Mouse (Mus musculus) limb, embryonic 10.5 days (tissue): ENCODE data around the gene Myh3. TPM values are rescaled to one million over a fixed set of nuclear protein-coding genes. Genes with fewer than 3 reads are reported as not detected.
A peak's percentile ranks its signal among the peaks of the same experiment; 100 is the strongest.
"Not testable (repeated sequence)": the region's sequence is repeated elsewhere in the genome, so short reads cannot be mapped to it uniquely, and the experiment has no call there.

Experiments used
- DNase-seq: peaks from one replicate; pipeline ENCODE4 v3.0.0-alpha.2; 2017; ENCODE audit warnings: low spot score
- H3K27ac ChIP-seq: fragments of 300-500 bp; sonication (generic); 2 replicates; pipeline ENCODE4 v1.5.1; 2016; ENCODE audit warnings: mild to moderate bottlenecking
- H3K27me3 ChIP-seq: fragments of 300-500 bp; sonication (generic); 2 replicates; pipeline ENCODE4 v1.6.1; 2016; ENCODE audit warnings: low read depth, mild to moderate bottlenecking; ENCODE audit not compliant: poor library complexity, severe bottlenecking
- H3K36me3 ChIP-seq: fragments of 300-500 bp; sonication (generic); 2 replicates; pipeline ENCODE4 v1.6.1; 2016; ENCODE audit warnings: mild to moderate bottlenecking, moderate library complexity
- H3K4me1 ChIP-seq: fragments of 300-500 bp; sonication (generic); 2 replicates; pipeline ENCODE4 v1.6.1; 2016
- H3K4me3 ChIP-seq: fragments of 300-500 bp; sonication (generic); 2 replicates; pipeline ENCODE4 v1.5.1; 2016; ENCODE audit warnings: mild to moderate bottlenecking, moderate library complexity
- H3K9me3 ChIP-seq: fragments of 300-500 bp; sonication (generic); replicated peaks from 2 replicates; pipeline ENCODE4 v1.6.1; 2016; ENCODE audit warnings: mild to moderate bottlenecking
- WGBS: fragments of 180-500 bp; shearing (Covaris S2); methylation state at CpG from one replicate; pipeline ENCODE4 v1.1.7; 2016; 5-methylcytosine and 5-hydroxymethylcytosine counted together
- polyA plus RNA-seq: library from polyadenylated mRNA; unstranded; fragments of >200 nt; fragmentation: Nextera tagmentation; extraction: Ambion mirVana; gene quantifications from 2 replicates; pipeline ENCODE4 v1.2.1, GENCODE M21; 2016

The Myh3 gene
- polyA plus RNA-seq, 1 experiment from 2014 or later = 0.78 TPM

- 6% methylated on average over 11 of the region's 11 CpGs for WGBS
- no peaks in the 10 kb centered on the region for H3K9me3 ChIP-seq
- peak; percentile 72 for DNase-seq
- peaks cover 34% of the 10 kb centered on the region for H3K27me3 ChIP-seq
- no peak overlapping the region for H3K4me3 ChIP-seq
- peaks cover 13% of the 10 kb centered on the region for H3K4me1 ChIP-seq
- no peak overlapping the region for H3K27ac ChIP-seq
- no peaks in the 10 kb centered on the region for H3K36me3 ChIP-seq
These were observed 3.1 kb downstream of the Myh3 start for GRCm38 (mm10) chr11:67081125-67081649.

GRCm38 (mm10) chr11:67082188-67082587 lies 4.1 kb downstream of the Myh3 start:
- H3K27me3 ChIP-seq = peaks cover 34% of the 10 kb centered on the region
- WGBS = 90% methylated on average over 7 of the region's 7 CpGs
- no peak for DNase-seq

GRCm38 (mm10) chr11:67082793-67083192 lies 4.7 kb downstream of the Myh3 start:
- DNase-seq = no peak
- H3K27me3 ChIP-seq = peaks cover 34% of the 10 kb centered on the region
- no peak overlapping the region for H3K27ac ChIP-seq
- H3K4me1 ChIP-seq = peaks cover 17% of the 10 kb centered on the region
- H3K9me3 ChIP-seq = no peaks in the 10 kb centered on the region
- no peak overlapping the region for H3K4me3 ChIP-seq
- WGBS = 84% methylated on average over 13 of the region's 13 CpGs
- H3K36me3 ChIP-seq = no peaks in the 10 kb centered on the region

More at GRCm38 (mm10) chr11:67082188-67082587, 4.1 kb downstream of the Myh3 start:
- Histone ChIP-seq H3K4me1 (peaks cover 17% of the 10 kb centered on the region), H3K4me3 (no peak overlapping the region), H3K36me3 (no peaks in the 10 kb centered on the region), H3K27ac (no peak overlapping the region), H3K9me3 (no peaks in the 10 kb centered on the region)

GRCm38 (mm10) chr11:67083239-67083638 lies 5.1 kb downstream of the Myh3 start:
- no peak overlapping the region for H3K4me3 ChIP-seq
- 75% methylated on average over 6 of the region's 6 CpGs for WGBS
- H3K27ac ChIP-seq = no peak overlapping the region
- H3K4me1 ChIP-seq = peaks cover 17% of the 10 kb centered on the region
- no peaks in the 10 kb centered on the region for H3K9me3 ChIP-seq
- H3K27me3 ChIP-seq = peaks cover 34% of the 10 kb centered on the region
- no peak for DNase-seq
- H3K36me3 ChIP-seq = no peaks in the 10 kb centered on the region

GRCm38 (mm10) chr11:67083712-67084340 lies 5.7 kb downstream of the Myh3 start:
- Histone ChIP-seq H3K27me3 (peaks cover 40% of the 10 kb centered on the region), H3K9me3 (no peaks in the 10 kb centered on the region), H3K4me3 (no peak overlapping the region), H3K27ac (no peak overlapping the region), H3K36me3 (no peaks in the 10 kb centered on the region), H3K4me1 (peaks cover 17% of the 10 kb centered on the region)
- 39% methylated on average over 32 of the region's 32 CpGs for WGBS
- DNase-seq = no peak

- WGBS = 5% methylated on average over 6 of the region's 6 CpGs
- Histone ChIP-seq H3K9me3 (no peaks in the 10 kb centered on the region), H3K27me3 (peaks cover 40% of the 10 kb centered on the region), H3K27ac (no peak overlapping the region), H3K4me3 (no peak overlapping the region), H3K36me3 (no peaks in the 10 kb centered on the region), H3K4me1 (peaks cover 17% of the 10 kb centered on the region)
- DNase-seq = peak; percentile 76
These were observed 7.4 kb downstream of the Myh3 start for GRCm38 (mm10) chr11:67085489-67085888.

GRCm38 (mm10) chr11:67086467-67087164 lies 8.5 kb downstream of the Myh3 start:
- H3K36me3 ChIP-seq = no peaks in the 10 kb centered on the region
- no peak overlapping the region for H3K27ac ChIP-seq
- 59% methylated on average over 9 of the region's 9 CpGs for WGBS
- H3K27me3 ChIP-seq = peaks cover 40% of the 10 kb centered on the region
- no peak for DNase-seq
- no peaks in the 10 kb centered on the region for H3K9me3 ChIP-seq
- H3K4me3 ChIP-seq = no peak overlapping the region
- H3K4me1 ChIP-seq = peaks cover 7% of the 10 kb centered on the region

GRCm38 (mm10) chr11:67087225-67087624 lies 9.1 kb downstream of the Myh3 start:
- 90% methylated on average over 12 of the region's 12 CpGs for WGBS
- Histone ChIP-seq H3K36me3 (no peaks in the 10 kb centered on the region), H3K27ac (no peak overlapping the region), H3K4me1 (peaks cover 6% of the 10 kb centered on the region), H3K9me3 (no peaks in the 10 kb centered on the region), H3K4me3 (no peak overlapping the region), H3K27me3 (peaks cover 39% of the 10 kb centered on the region)
- DNase-seq = no peak

GRCm38 (mm10) chr11:67092354-67092753 lies 14.3 kb downstream of the Myh3 start:
- H3K27me3 ChIP-seq = peaks cover 32% of the 10 kb centered on the region; the same call in 1 of the 2 replicates
- not testable (repeated sequence) for H3K36me3 ChIP-seq, H3K27ac ChIP-seq, H3K4me3 ChIP-seq, H3K9me3 ChIP-seq, DNase-seq, H3K4me1 ChIP-seq
- 89% methylated on average over 12 of the region's 12 CpGs for WGBS

- no peaks in the 10 kb centered on the region for H3K4me1 ChIP-seq
These were observed 15.1 kb downstream of the Myh3 start for GRCm38 (mm10) chr11:67093201-67093600.

GRCm38 (mm10) chr11:67093652-67094051 lies 15.6 kb downstream of the Myh3 start:
- no peaks in the 10 kb centered on the region for H3K36me3 ChIP-seq
- H3K27ac ChIP-seq = no peak overlapping the region
- WGBS = 98% methylated on average over 5 of the region's 5 CpGs
- no peak overlapping the region for H3K4me3 ChIP-seq
- H3K9me3 ChIP-seq = no peaks in the 10 kb centered on the region
- H3K4me1 ChIP-seq = no peaks in the 10 kb centered on the region
- peaks cover 28% of the 10 kb centered on the region; the same call in 1 of the 2 replicates for H3K27me3 ChIP-seq
- DNase-seq = no peak

More at GRCm38 (mm10) chr11:67093201-67093600, 15.1 kb downstream of the Myh3 start:
- Histone ChIP-seq H3K9me3 (no peaks in the 10 kb centered on the region), H3K36me3 (no peaks in the 10 kb centered on the region), H3K27ac (no peak overlapping the region), H3K27me3 (peaks cover 32% of the 10 kb centered on the region; the same call in 1 of the 2 replicates), H3K4me3 (no peak overlapping the region)
- WGBS = 83% methylated on average over 9 of the region's 9 CpGs
- DNase-seq = no peak

GRCm38 (mm10) chr11:67094470-67094869 lies 16.4 kb downstream of the Myh3 start:
- Histone ChIP-seq H3K27me3 (peaks cover 31% of the 10 kb centered on the region; the same call in 1 of the 2 replicates), H3K27ac (no peak overlapping the region), H3K4me3 (no peak overlapping the region), H3K36me3 (no peaks in the 10 kb centered on the region), H3K4me1 (no peaks in the 10 kb centered on the region), H3K9me3 (no peaks in the 10 kb centered on the region)
- DNase-seq = no peak
- 73% methylated on average over 29 of the region's 29 CpGs for WGBS

GRCm38 (mm10) chr11:67097709-67098108 lies 19.6 kb downstream of the Myh3 start:
- H3K4me1 ChIP-seq = no peaks in the 10 kb centered on the region
- DNase-seq = no peak
- H3K27me3 ChIP-seq = peaks cover 32% of the 10 kb centered on the region; the same call in 1 of the 2 replicates
- WGBS = 95% methylated on average over 10 of the region's 10 CpGs
- H3K4me3 ChIP-seq = no peak overlapping the region
- no peaks in the 10 kb centered on the region for H3K9me3 ChIP-seq
- no peak overlapping the region for H3K27ac ChIP-seq
- no peaks in the 10 kb centered on the region for H3K36me3 ChIP-seq
